Mouse (Mus musculus): ENCODE measurements around the gene Npdc1.
"Not testable (repeated sequence)": the region's sequence is repeated elsewhere in the genome, so short reads cannot be mapped to it uniquely, and the experiment has no call there.

The Npdc1 gene

GRCm38 (mm10) chr2:25395721-25396596 is 3.2 kb upstream of the Npdc1 start, which contains the start of gene Entpd2:
TSS of gene Entpd2 (plus strand) at chr2:25395874.
- in situ Hi-C loops (cut with MboI, MseI) = loop anchor here (10.0 kb wide), 1 partner anchor 1389 kb away; no protein-coding TSS in a partner anchor

- in situ Hi-C loops (cut with MboI, MseI) = loop anchor here (10.0 kb wide), 1 partner anchor 1388 kb away; no protein-coding TSS in a partner anchor
Observed at GRCm38 (mm10) chr2:25396597-25396983, 2.6 kb upstream of the Npdc1 start.

- in situ Hi-C loops (cut with MboI, MseI) = loop anchor here (10.0 kb wide), 1 partner anchor 1388 kb away; no protein-coding TSS in a partner anchor
Observed at GRCm38 (mm10) chr2:25397010-25397409, 2.1 kb upstream of the Npdc1 start.

- in situ Hi-C loops (cut with MboI, MseI) = loop anchor here (10.0 kb wide), 1 partner anchor 1387 kb away; no protein-coding TSS in a partner anchor
Observed at GRCm38 (mm10) chr2:25398065-25398464, 1.1 kb upstream of the Npdc1 start.

- in situ Hi-C loops (cut with MboI, MseI) = loop anchor here (10.0 kb wide), 1 partner anchor 855 kb away; no protein-coding TSS in a partner anchor
Observed at GRCm38 (mm10) chr2:25400291-25400690, 1.1 kb downstream of the Npdc1 start.

GRCm38 (mm10) chr2:25400764-25401163 is 1.6 kb downstream of the Npdc1 start:
- in situ Hi-C loops (cut with MboI, MseI) = loop anchor here (10.0 kb wide), 1 partner anchor 854 kb away; no protein-coding TSS in a partner anchor

- in situ Hi-C loops (cut with MboI, MseI) = loop anchor here (10.0 kb wide), 1 partner anchor 852 kb away; no protein-coding TSS in a partner anchor
Observed at GRCm38 (mm10) chr2:25402377-25402971, 3.3 kb downstream of the Npdc1 start.

GRCm38 (mm10) chr2:25402972-25403601 is 3.9 kb downstream of the Npdc1 start:
- in situ Hi-C loops (cut with MboI, MseI) = loop anchor here (10.0 kb wide), 1 partner anchor 852 kb away; no protein-coding TSS in a partner anchor

- in situ Hi-C loops (cut with MboI, MseI) = loop anchor here (10.0 kb wide), 1 partner anchor 851 kb away; no protein-coding TSS in a partner anchor
Observed at GRCm38 (mm10) chr2:25403994-25404393, 4.8 kb downstream of the Npdc1 start.

- in situ Hi-C loops (cut with MboI, MseI) = loop anchor here (10.0 kb wide), 1 partner anchor 846 kb away; no protein-coding TSS in a partner anchor
Observed at GRCm38 (mm10) chr2:25408908-25409307, 9.8 kb downstream of the Npdc1 start.

GRCm38 (mm10) chr2:25413436-25413835 is 14.3 kb downstream of the Npdc1 start:
- in situ Hi-C loops (cut with MboI, MseI) = not testable (repeated sequence)

- in situ Hi-C loops (cut with MboI, MseI) = no loop called here
Observed at GRCm38 (mm10) chr2:25417426-25417825, 18.3 kb downstream of the Npdc1 start.

- in situ Hi-C loops (cut with MboI, MseI) = loop anchor here (10.0 kb wide), 1 partner anchor 1037 kb away; no protein-coding TSS in a partner anchor
Observed at GRCm38 (mm10) chr2:25421896-25422295, 22.7 kb downstream of the Npdc1 start.

GRCm38 (mm10) chr2:25422587-25423410 is 23.6 kb downstream of the Npdc1 start, which contains the start of gene Fut7:
TSS of gene Fut7 (plus strand) at chr2:25423267.
- in situ Hi-C loops (cut with MboI, MseI) = loop anchor here (10.0 kb wide), 1 partner anchor 1038 kb away; no protein-coding TSS in a partner anchor

- in situ Hi-C loops (cut with MboI, MseI) = loop anchor here (10.0 kb wide), 1 partner anchor 1039 kb away; no protein-coding TSS in a partner anchor
Observed at GRCm38 (mm10) chr2:25423626-25424025, 24.5 kb downstream of the Npdc1 start.

GRCm38 (mm10) chr2:25425481-25425880 is 26.3 kb downstream of the Npdc1 start:
- in situ Hi-C loops (cut with MboI, MseI) = loop anchor here (10.0 kb wide), 1 partner anchor 1041 kb away; no protein-coding TSS in a partner anchor

GRCm38 (mm10) chr2:25426721-25427191 is 27.6 kb downstream of the Npdc1 start:
- in situ Hi-C loops (cut with MboI, MseI) = loop anchor here (10.0 kb wide), 1 partner anchor 1042 kb away; no protein-coding TSS in a partner anchor

- in situ Hi-C loops (cut with MboI, MseI) = loop anchor here (10.0 kb wide), 1 partner anchor 1042 kb away; no protein-coding TSS in a partner anchor
Observed at GRCm38 (mm10) chr2:25427256-25427655, 28.1 kb downstream of the Npdc1 start.

GRCm38 (mm10) chr2:25428442-25429236 is 29.5 kb downstream of the Npdc1 start, which contains the start of gene Abca2:
TSS of gene Abca2 (plus strand) at chr2:25428703.
- in situ Hi-C loops (cut with MboI, MseI) = loop anchor here (10.0 kb wide), 1 partner anchor 1044 kb away; no protein-coding TSS in a partner anchor
